Mouse (Mus musculus): Measurements from ENCODE around the gene Kif5a.

DNA sequence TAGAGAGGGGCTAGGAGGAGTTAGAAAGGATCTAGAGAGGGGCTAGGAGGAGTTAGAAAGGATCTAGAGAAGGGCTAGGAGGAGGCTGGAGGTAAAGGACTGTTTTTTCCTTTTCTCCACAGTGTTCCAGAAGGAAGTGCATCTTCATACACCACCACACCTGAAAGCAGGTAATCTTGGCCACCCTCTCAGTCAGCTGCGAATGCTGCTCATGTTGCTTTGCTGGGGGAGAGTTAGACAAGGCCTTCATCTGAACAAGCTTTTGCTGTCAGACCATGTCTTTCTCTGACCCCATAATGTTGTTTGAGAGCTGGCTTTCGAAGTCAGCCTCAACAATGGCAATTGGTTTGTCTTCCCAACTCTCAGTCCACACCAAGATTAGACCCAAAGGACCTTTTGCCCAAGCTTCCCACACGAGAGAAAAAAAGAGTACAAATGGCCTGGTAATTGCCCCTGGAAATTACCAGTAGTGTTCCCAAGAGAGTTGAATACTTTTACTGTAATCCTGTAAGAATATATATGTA, 30.5 kb upstream of the Kif5a start:
- no peak for TF ChIP-seq CTCF (IDR thresholded peaks at IDR 0.05; ENCODE audit: low read depth, low read length)
- TF ChIP-seq GATA2 (IDR thresholded peaks at IDR 0.05; ENCODE audit: borderline replicate concordance, low read depth, low read length) = no peak
- TF ChIP-seq GATA1 (IDR thresholded peaks at IDR 0.05; ENCODE audit: borderline replicate concordance, low read length) = no peak
- no peak for TF ChIP-seq TAL1 (conservative IDR thresholded peaks at IDR 0.05; ENCODE audit: low read depth, low read length)
